Comparison of ENCODE assay signal across 16 mouse cellular contexts in genomic region chr2:12221671-12222070, GRCm38 (mm10).
DNase-seq lines count a peak whose midpoint lies in the region; ATAC-seq and TF ChIP-seq lines count a peak whose summit lies in the region.
"Had no signal": no experiment of that assay in that cellular context is flagged by ENCODE, and none has a peak within 500 bp of the region (broad histone marks: within the 10 kb centered on the region; RNA-seq: fewer than 3 reads in every experiment).

No protein-coding gene starts in this region.

- H3K36me3 ChIP-seq in kidney, embryonic 14.5 days (ENCODE audit: control insufficient read depth, insufficient read depth, low read length), result peaks cover 7% of the 10 kb centered on the region; the same call in 1 of the 2 replicates
- H3K36me3 ChIP-seq in forebrain, postnatal 0 days (ENCODE audit: insufficient read depth), result no peaks in the 10 kb centered on the region
- H3K36me3 ChIP-seq: liver, embryonic 13.5 days; midbrain, embryonic 12.5 days had no signal

- TF ChIP-seq CTCF in forebrain, postnatal 0 days (IDR thresholded peaks at IDR 0.05; ENCODE audit: low read depth), result no peak

- H3K27me3 ChIP-seq in kidney, embryonic 14.5 days (ENCODE audit: control insufficient read depth, insufficient read depth, low read length), result no peaks in the 10 kb centered on the region
- no peaks in the 10 kb centered on the region for H3K27me3 ChIP-seq in forebrain, postnatal 0 days (ENCODE audit: insufficient read depth, low read length)
- H3K27me3 ChIP-seq: CH12.LX; liver, embryonic 13.5 days; midbrain, embryonic 12.5 days had no signal

- H3K4me1 ChIP-seq in kidney, embryonic 14.5 days (ENCODE audit: control insufficient read depth, insufficient read depth, low read length), result no peaks in the 10 kb centered on the region
- H3K4me1 ChIP-seq in forebrain, postnatal 0 days (ENCODE audit: insufficient read depth), result no peaks in the 10 kb centered on the region
- H3K4me1 ChIP-seq: liver, embryonic 13.5 days; midbrain, embryonic 12.5 days had no signal

- H3K27ac ChIP-seq in kidney, embryonic 14.5 days (ENCODE audit: low read depth, low read length), result peak overlapping the region; percentile 19; the same call in 1 of the 2 replicates
- no peak overlapping the region for H3K27ac ChIP-seq in forebrain, postnatal 0 days (ENCODE audit: low read depth, low read length)
- H3K27ac ChIP-seq: liver, embryonic 13.5 days; midbrain, embryonic 12.5 days had no signal

- ATAC-seq in kidney, embryonic 14.5 days (ENCODE audit: low FRiP score, low TSS enrichment), result peak; percentile 87
- ATAC-seq in forebrain, postnatal 0 days, result peak; percentile 18; the same call in 1 of the 2 replicates
- no peak for ATAC-seq in megakaryocyte-erythroid progenitor cell, adult 5-6 weeks (replicated peaks; ENCODE audit: low FRiP score, low TSS enrichment, poor library complexity, severe bottlenecking)

- H3K4me3 ChIP-seq in kidney, embryonic 14.5 days (ENCODE audit: low read length), result no peak overlapping the region
- no peak overlapping the region for H3K4me3 ChIP-seq in forebrain, postnatal 0 days (ENCODE audit: low read depth, low read length)
- H3K4me3 ChIP-seq: liver, embryonic 13.5 days; midbrain, embryonic 12.5 days had no signal

- H3K4me2 ChIP-seq in kidney, embryonic 14.5 days (replicated peaks; ENCODE audit: low read depth, low read length), result no peak overlapping the region
- H3K4me2 ChIP-seq in forebrain, postnatal 0 days (ENCODE audit: low read depth), result no peak overlapping the region
- H3K4me2 ChIP-seq: liver, embryonic 13.5 days; midbrain, embryonic 12.5 days had no signal

- 53% methylated on average over 2 of the region's 2 CpGs for WGBS in kidney, embryonic 14.5 days
- 49% methylated on average over 2 of the region's 2 CpGs for WGBS in forebrain, postnatal 0 days

- no peak overlapping the region for H3K9ac ChIP-seq in kidney, embryonic 14.5 days (ENCODE audit: low read depth, low read length)
- no peak overlapping the region for H3K9ac ChIP-seq in forebrain, postnatal 0 days
- H3K9ac ChIP-seq: liver, embryonic 13.5 days; midbrain, embryonic 12.5 days had no signal

- H3K9me3 ChIP-seq in kidney, embryonic 14.5 days (ENCODE audit: control insufficient read depth, low read length), result no peaks in the 10 kb centered on the region
- H3K9me3 ChIP-seq in forebrain, postnatal 0 days (ENCODE audit: low read length), result no peaks in the 10 kb centered on the region
- H3K9me3 ChIP-seq: liver, embryonic 13.5 days; midbrain, embryonic 12.5 days had no signal

- no peak for DNase-seq in kidney, adult 9 months
- DNase-seq in lung, postnatal 10 days, result peak; percentile 17
- no peak for DNase-seq in lung, postnatal 14 days
- no peak for DNase-seq in forebrain, postnatal 0 days
- peak; percentile 16 to 45 for DNase-seq in lung, postnatal 4 days
- DNase-seq in heart, adult 18-20 months, result no peak
- DNase-seq: adrenal gland, adult 8-10 months; cerebellum, postnatal 36 days; layer of hippocampus, postnatal 36 days; liver, embryonic 13.5 days; spleen, adult 18-20 months; thymus, adult 2 months had no signal

Comparison
In these comparisons a context has a peak if more than half of its experiments do, and no peak if none do; other contexts are left out.
1. DNase-seq: peak in lung, postnatal 10 days (single experiment) and lung, postnatal 4 days (2 of 2); none in kidney, adult 9 months (single experiment), lung, postnatal 14 days (single experiment), forebrain, postnatal 0 days (single experiment) and heart, adult 18-20 months (0 of 2).